Mouse (Mus musculus) CD4-positive, CD25-positive, alpha-beta regulatory T cell, adult 2 months (primary cell): ENCODE measurements around the gene Trank1.

Experiments
- DNase-seq: peaks from one replicate; pipeline ENCODE4 v3.0.0-alpha.2; 2012; ENCODE audit warnings: low read depth, low spot score

Trank1 gene

GRCm38 (mm10) chr9:111425113-111425512 is 113.6 kb downstream of the Trank1 start:
- no peak for DNase-seq

DNA sequence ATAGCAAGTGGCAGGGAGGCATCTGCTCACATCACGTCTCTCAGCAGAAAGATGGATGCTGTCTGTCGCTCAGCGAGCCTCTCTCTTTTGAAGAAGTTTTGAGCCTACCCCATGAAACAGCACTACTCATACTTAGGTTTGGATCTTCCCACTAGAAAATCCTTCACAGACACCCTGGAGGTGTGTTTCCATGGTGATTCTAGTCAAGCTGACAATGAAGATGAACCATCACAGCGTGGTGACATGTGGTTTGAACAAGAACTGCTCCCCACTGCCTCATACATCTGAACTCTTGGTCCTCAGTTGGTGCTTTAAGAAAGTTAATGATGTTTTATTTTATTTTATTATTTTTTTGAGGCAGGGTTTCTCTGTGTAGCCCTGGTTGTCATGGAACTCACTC is 114.4 kb downstream of the Trank1 start:
- DNase-seq, result no peak

GRCm38 (mm10) chr9:111427891-111428555 is 116.5 kb downstream of the Trank1 start:
- no peak for DNase-seq

- DNase-seq, result no peak
These were observed 117.3 kb downstream of the Trank1 start for GRCm38 (mm10) chr9:111428698-111429362.

- DNase-seq, result no peak
These were observed 117.8 kb downstream of the Trank1 start for GRCm38 (mm10) chr9:111429363-111429750.

GRCm38 (mm10) chr9:111435429-111435828 is 123.9 kb downstream of the Trank1 start:
- DNase-seq, result no peak

GRCm38 (mm10) chr9:111438904-111439835 is 127.6 kb downstream of the Trank1 start, which contains the start of gene Dclk3:
Gene Dclk3 (plus strand): TSS chr9:111439081.
- no peak for DNase-seq

GRCm38 (mm10) chr9:111439836-111440201 is 128.3 kb downstream of the Trank1 start:
- DNase-seq, result no peak

GRCm38 (mm10) chr9:111440446-111440845 is 128.9 kb downstream of the Trank1 start:
- no peak for DNase-seq

DNA sequence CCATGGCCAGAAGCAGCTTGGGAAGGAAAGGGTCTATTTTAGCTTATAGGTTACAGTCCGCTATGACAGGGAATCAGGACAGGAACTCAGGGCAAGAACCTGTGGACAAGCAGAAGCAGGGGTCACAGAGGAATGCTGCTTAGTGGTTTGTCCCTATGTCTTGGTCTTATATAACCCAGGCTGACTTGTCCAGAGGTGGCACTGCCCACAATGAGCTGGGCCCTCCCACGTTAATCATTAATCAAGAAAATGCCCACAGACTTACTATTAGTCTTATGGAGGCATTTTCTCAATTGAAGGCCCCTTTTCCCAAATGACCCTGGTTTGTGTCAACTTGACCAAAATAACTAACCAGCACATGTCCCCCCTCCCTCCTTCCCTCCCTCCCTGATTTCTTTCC is 129.6 kb downstream of the Trank1 start:
- DNase-seq, result no peak
